Mouse (Mus musculus): ENCODE results near the gene Pld1. TPM values are rescaled to one million over a fixed set of nuclear protein-coding genes. Genes with fewer than 3 reads are reported as not detected.
A peak's percentile ranks its signal among the peaks of the same experiment; 100 is the strongest.

The Pld1 gene
- polyA plus RNA-seq, 2 experiments, result 6.4 to 6.8 TPM

DNA sequence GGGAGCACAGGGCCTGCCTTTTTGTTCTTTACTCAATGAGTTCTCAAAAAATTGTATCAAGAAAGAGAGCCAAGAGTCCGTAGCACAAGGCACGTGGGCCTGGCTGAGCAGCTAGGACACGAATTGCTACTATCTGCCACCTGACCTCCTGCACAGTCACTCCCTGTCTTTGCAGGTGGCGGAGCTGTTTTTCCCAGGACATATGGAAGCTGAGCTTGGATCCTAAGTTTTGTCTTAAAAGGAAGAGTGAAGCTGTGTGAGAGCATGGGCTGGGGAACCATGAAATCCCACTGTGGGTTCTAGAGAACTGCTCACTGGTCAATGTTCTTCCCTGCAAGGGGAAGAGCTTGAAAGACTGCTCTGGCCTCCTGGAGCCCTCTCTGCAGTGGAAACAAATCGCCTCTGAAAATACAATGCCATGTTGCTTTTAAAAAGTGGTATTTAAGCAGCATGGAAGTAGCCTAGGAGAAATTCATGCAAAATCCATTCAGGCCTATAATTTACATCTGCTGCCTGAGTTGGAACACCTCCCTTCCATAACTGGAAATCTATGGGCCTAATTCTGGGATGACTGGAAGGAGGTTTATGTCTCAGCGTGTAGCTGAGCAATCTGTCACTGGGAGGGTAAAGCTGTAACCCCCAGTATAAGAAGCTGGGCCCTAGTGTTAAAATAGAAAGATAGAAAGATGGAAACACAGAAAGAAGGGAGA, 229.5 kb downstream of the Pld1 start:
- 79% methylated on average over 6 of the region's 6 CpGs for WGBS
- Histone ChIP-seq H3K4me1 (ENCODE audit: control insufficient read depth, insufficient read depth, low read length) (peaks cover 7% of the 10 kb centered on the region), H3K9ac (ENCODE audit: low read depth, low read length, severe bottlenecking) (no peak overlapping the region), H3K36me3 (ENCODE audit: control insufficient read depth, insufficient read depth, low read length) (no peaks in the 10 kb centered on the region), H3K4me2 (replicated peaks; ENCODE audit: low read depth, low read length, severe bottlenecking) (no peak overlapping the region), H3K9me3 (ENCODE audit: control insufficient read depth, low read length) (no peaks in the 10 kb centered on the region), H3K27ac (replicated peaks; ENCODE audit: low read depth, low read length) (no peak overlapping the region), H3K4me3 (replicated peaks; ENCODE audit: low read length) (no peak overlapping the region), H3K27me3 (ENCODE audit: control insufficient read depth, insufficient read depth, low read length) (no peaks in the 10 kb centered on the region)
- DNase-seq (ENCODE audit: low spot score) (no peak), ATAC-seq (ENCODE audit: low FRiP score, low read depth) (no peak)
- TF ChIP-seq POLR2A (IDR thresholded peaks at IDR 0.05; ENCODE audit: borderline replicate concordance, extremely low read depth, insufficient read depth, insufficient read length), result no peak

DNA sequence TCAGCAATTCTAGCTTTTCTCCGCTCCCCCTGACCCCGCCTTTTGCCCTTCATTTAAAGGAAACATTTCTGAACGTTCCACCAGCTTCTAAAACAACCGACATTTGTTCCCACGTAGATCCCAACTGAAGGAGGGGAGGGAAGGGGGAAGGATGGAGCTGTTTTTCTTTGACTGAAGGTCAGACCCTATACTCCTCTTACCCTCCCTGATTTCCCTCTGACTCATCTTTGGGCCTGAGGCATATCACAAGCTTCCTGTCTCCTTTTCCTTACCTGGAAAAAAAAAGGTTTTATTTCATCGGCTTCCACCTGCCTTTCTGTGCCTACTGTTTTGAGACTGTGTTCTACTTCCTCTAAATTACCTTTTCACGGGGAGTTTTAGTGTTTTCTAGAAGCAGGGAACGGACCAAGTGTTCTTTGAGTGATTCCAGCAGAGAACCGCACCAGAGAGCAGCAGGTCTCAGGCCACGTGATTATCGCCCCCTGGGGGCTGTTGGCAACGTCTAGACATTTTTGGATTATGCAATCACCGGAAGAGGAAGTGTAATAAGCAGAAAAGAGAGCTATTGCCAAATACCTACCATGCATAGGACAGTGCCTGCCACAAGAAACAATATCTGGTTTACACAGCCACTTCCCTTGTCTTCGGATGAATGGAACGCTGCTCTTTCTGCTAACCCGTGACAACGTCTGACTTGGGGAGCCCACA, 232.6 kb downstream of the Pld1 start:
- no peaks in the 10 kb centered on the region for H3K27me3 ChIP-seq (ENCODE audit: control insufficient read depth, insufficient read depth, low read length)
- 31% methylated on average over 17 of the region's 17 CpGs for WGBS
- no peak overlapping the region for H3K4me2 ChIP-seq (replicated peaks; ENCODE audit: low read depth, low read length, severe bottlenecking)
- ATAC-seq (ENCODE audit: low FRiP score, low read depth), result peak; percentile 50; the same call in 1 of the 2 replicates
- H3K9ac ChIP-seq (ENCODE audit: low read depth, low read length, severe bottlenecking), result no peak overlapping the region
- H3K27ac ChIP-seq (replicated peaks; ENCODE audit: low read depth, low read length), result no peak overlapping the region
- no peak overlapping the region for H3K4me3 ChIP-seq (replicated peaks; ENCODE audit: low read length)
- peaks cover 10% of the 10 kb centered on the region for H3K4me1 ChIP-seq (ENCODE audit: control insufficient read depth, insufficient read depth, low read length)
- H3K9me3 ChIP-seq (ENCODE audit: control insufficient read depth, low read length), result no peaks in the 10 kb centered on the region
- DNase-seq (ENCODE audit: low spot score), result peak; percentile 58
- H3K36me3 ChIP-seq (ENCODE audit: control insufficient read depth, insufficient read depth, low read length), result no peaks in the 10 kb centered on the region
- no peak for TF ChIP-seq POLR2A (IDR thresholded peaks at IDR 0.05; ENCODE audit: borderline replicate concordance, extremely low read depth, insufficient read depth, insufficient read length)

DNA sequence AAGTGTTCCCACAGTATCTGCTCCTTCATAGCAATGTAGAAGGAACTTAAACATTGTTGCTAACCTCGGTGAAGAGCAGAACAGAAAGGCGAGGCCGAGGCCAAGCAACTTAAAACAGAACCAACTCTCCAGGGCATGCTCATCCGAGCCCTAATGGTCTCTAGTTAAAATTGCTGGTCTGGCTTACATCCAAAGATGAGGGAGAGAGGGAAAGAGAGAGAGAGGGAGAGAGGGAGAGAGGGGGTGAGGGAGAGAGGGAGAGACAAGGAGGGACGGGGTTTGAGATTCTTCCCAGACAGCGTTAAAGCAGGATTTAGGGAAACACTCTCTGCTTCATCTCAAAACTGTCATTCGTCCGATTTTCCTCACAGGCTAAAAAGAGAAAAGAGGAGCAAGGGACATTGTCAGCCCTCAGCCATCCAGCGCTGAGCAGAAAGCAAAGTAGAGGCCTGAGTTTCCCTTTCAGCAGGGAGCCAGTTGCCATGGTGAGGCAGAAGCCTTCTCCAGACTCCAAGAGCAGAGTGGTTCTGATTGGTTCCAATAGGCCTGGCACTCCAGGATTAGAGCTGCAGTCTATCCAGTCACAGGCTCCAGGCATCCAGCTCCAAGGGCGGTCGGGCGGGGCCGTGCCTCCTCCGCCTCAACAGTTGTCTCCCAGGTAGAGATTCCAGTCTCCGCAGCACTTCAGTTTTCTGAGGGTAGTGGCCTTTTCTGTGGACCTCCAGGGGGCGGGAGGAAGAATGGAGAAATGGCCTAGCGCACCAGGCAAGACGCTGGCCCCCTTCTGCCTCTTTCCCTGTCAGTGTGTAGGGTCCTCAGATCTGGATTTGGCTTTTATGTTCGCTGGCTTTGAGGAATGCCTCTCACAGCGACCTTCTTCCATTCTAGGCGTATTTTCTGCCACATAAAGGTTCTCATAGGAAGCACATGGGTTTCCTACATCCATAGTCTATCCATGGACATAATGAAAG, 237.8 kb downstream of the Pld1 start:
- peak; percentile 64 for DNase-seq (ENCODE audit: low spot score)
- Histone ChIP-seq H3K4me2 (replicated peaks; ENCODE audit: low read depth, low read length, severe bottlenecking) (peak overlapping the region; percentile 18), H3K27me3 (ENCODE audit: control insufficient read depth, insufficient read depth, low read length) (no peaks in the 10 kb centered on the region), H3K4me3 (replicated peaks; ENCODE audit: low read length) (no peak overlapping the region), H3K9me3 (ENCODE audit: control insufficient read depth, low read length) (no peaks in the 10 kb centered on the region), H3K9ac (ENCODE audit: low read depth, low read length, severe bottlenecking) (no peak overlapping the region), H3K36me3 (ENCODE audit: control insufficient read depth, insufficient read depth, low read length) (no peaks in the 10 kb centered on the region), H3K27ac (replicated peaks; ENCODE audit: low read depth, low read length) (no peak overlapping the region), H3K4me1 (ENCODE audit: control insufficient read depth, insufficient read depth, low read length) (peaks cover 7% of the 10 kb centered on the region)
- peak; percentile 93 for ATAC-seq (ENCODE audit: low FRiP score, low read depth)
- no peak for TF ChIP-seq POLR2A (IDR thresholded peaks at IDR 0.05; ENCODE audit: borderline replicate concordance, extremely low read depth, insufficient read depth, insufficient read length)
- 12% methylated on average over 21 of the region's 21 CpGs for WGBS

DNA sequence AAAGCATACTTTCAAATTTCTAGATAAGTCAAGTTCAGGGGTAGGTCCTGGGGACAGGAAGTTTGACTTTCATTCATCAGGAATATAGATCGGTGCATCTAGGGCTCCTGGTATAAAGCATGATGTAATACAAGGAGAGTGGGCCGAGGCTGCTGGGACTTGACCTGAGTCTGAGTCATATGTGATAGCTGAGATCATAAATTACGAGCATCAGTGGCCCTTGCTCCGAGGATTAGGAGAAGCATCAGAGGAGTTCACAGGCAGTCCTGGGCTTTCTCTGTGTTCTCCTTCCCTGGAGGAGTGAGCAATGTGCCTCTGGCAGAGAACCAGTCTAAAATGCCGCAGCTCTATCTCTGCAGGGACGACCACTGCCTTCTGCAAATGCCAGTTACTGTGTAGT, 239.8 kb downstream of the Pld1 start:
- H3K36me3 ChIP-seq (ENCODE audit: control insufficient read depth, insufficient read depth, low read length), result no peaks in the 10 kb centered on the region
- 70% methylated on average over 6 of the region's 6 CpGs for WGBS
- DNase-seq (ENCODE audit: low spot score) (no peak), ATAC-seq (ENCODE audit: low FRiP score, low read depth) (no peak)
- no peak overlapping the region for H3K27ac ChIP-seq (replicated peaks; ENCODE audit: low read depth, low read length)
- H3K9me3 ChIP-seq (ENCODE audit: control insufficient read depth, low read length), result no peaks in the 10 kb centered on the region
- no peak overlapping the region for H3K9ac ChIP-seq (ENCODE audit: low read depth, low read length, severe bottlenecking)
- peaks cover 6% of the 10 kb centered on the region; the same call in 1 of the 2 replicates for H3K4me1 ChIP-seq (ENCODE audit: control insufficient read depth, insufficient read depth, low read length)
- H3K4me3 ChIP-seq (replicated peaks; ENCODE audit: low read length), result no peak overlapping the region
- TF ChIP-seq POLR2A (IDR thresholded peaks at IDR 0.05; ENCODE audit: borderline replicate concordance, extremely low read depth, insufficient read depth, insufficient read length), result no peak
- H3K4me2 ChIP-seq (replicated peaks; ENCODE audit: low read depth, low read length, severe bottlenecking), result no peak overlapping the region
- no peaks in the 10 kb centered on the region for H3K27me3 ChIP-seq (ENCODE audit: control insufficient read depth, insufficient read depth, low read length)

Other genes with a start within 250 kb of the Pld1 start
- 39.6 and 44.8 TPM in 2 replicates for gene Fndc3b, start 227.4 kb upstream of the Pld1 start, polyA plus RNA-seq (2012; rRNA removed)
- 41.3 and 41.6 TPM in 2 replicates for gene Fndc3b, start 227.4 kb upstream of the Pld1 start, polyA plus RNA-seq (2014; fragmentation: Nextera tagmentation; extraction: Ambion mirVana)
- gene Tmem212, start 42.3 kb upstream of the Pld1 start, polyA plus RNA-seq (2012; rRNA removed), result not detected in 2 replicates
- gene Tmem212, start 42.3 kb upstream of the Pld1 start, polyA plus RNA-seq (2014; fragmentation: Nextera tagmentation; extraction: Ambion mirVana), result not detected in 2 replicates